ENCODE assay signal across 20 mouse cellular contexts in the genomic region with DNA sequence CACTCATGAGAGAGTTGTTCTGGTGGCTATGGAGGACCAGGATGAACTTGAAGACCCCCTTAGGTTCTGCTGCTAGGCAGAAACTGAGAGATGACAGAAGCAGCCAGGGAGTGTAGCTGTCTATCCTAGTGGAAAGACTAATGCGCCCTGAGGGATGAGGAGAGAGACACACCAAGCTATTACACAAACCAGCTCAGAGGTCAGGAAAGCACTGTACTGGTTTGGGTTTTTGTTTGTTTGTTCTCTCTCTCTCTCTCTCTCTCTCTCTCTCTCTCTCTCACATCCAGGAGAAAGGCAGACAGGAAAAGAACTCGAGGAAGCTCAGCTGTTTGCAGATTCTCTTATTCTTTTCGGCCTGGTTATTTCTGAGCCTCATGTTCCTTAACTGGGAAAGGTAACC. TPM values are rescaled to one million over a fixed set of nuclear protein-coding genes. Genes with fewer than 3 reads are reported as not detected.
DNase-seq lines count a peak whose midpoint lies in the region; ATAC-seq and TF ChIP-seq lines count a peak whose summit lies in the region.
"Had no signal": no experiment of that assay in that cellular context is flagged by ENCODE, and none has a peak within 500 bp of the region (broad histone marks: within the 10 kb centered on the region; RNA-seq: fewer than 3 reads in every experiment).

No protein-coding gene starts in this region.

- no peaks in the 10 kb centered on the region for H3K36me3 ChIP-seq in limb, embryonic 13.5 days
- no peaks in the 10 kb centered on the region for H3K36me3 ChIP-seq in limb, embryonic 10.5 days
- peaks cover 55% of the 10 kb centered on the region for H3K36me3 ChIP-seq in megakaryocyte, embryonic 14.5 days (replicated peaks; ENCODE audit: low read length)
- no peaks in the 10 kb centered on the region for H3K36me3 ChIP-seq in limb, embryonic 14.5 days (ENCODE audit: control insufficient read depth, insufficient read depth, low read length)
- H3K36me3 ChIP-seq: forebrain, embryonic 12.5 days; heart, embryonic 15.5 days; hindbrain, embryonic 12.5 days had no signal

- H3K9me3 ChIP-seq in limb, embryonic 13.5 days: no peaks in the 10 kb centered on the region
- H3K9me3 ChIP-seq in limb, embryonic 10.5 days (replicated peaks): no peaks in the 10 kb centered on the region
- no peaks in the 10 kb centered on the region for H3K9me3 ChIP-seq in megakaryocyte, embryonic 14.5 days
- H3K9me3 ChIP-seq in limb, embryonic 14.5 days (ENCODE audit: control insufficient read depth, low read length): no peaks in the 10 kb centered on the region
- H3K9me3 ChIP-seq: forebrain, embryonic 12.5 days; heart, embryonic 15.5 days; hindbrain, embryonic 12.5 days had no signal

- H3K4me2 ChIP-seq in limb, embryonic 13.5 days (replicated peaks): 0 out of 2 replicates have a peak overlapping the region, but pooled peaks have one; percentile 2
- H3K4me2 ChIP-seq in limb, embryonic 14.5 days (replicated peaks; ENCODE audit: low read depth, low read length, severe bottlenecking): peak overlapping the region; percentile 14; the same call in 1 of the 2 replicates
- H3K4me2 ChIP-seq: forebrain, embryonic 12.5 days; heart, embryonic 11.5 days; heart, embryonic 15.5 days; hindbrain, embryonic 12.5 days had no signal

- ATAC-seq in limb, embryonic 13.5 days (ENCODE audit: low FRiP score, low read depth): no peak
- ATAC-seq in megakaryocyte, adult 5-6 weeks (ENCODE audit: poor library complexity, severe bottlenecking): no peak
- no peak for ATAC-seq in limb, embryonic 14.5 days (ENCODE audit: low FRiP score, low read depth)
- no peak for ATAC-seq in erythroid progenitor cell, adult 5-6 weeks (replicated peaks; ENCODE audit: low FRiP score, poor library complexity, severe bottlenecking)
- ATAC-seq: forebrain, embryonic 16.5 days; hindbrain, embryonic 16.5 days had no signal

- H3K9ac ChIP-seq in limb, embryonic 13.5 days: no peak overlapping the region
- no peak overlapping the region for H3K9ac ChIP-seq in limb, embryonic 14.5 days (ENCODE audit: low read depth, low read length, severe bottlenecking)
- H3K9ac ChIP-seq: forebrain, embryonic 12.5 days; heart, embryonic 15.5 days; hindbrain, embryonic 12.5 days had no signal

- peaks cover 46% of the 10 kb centered on the region for H3K27me3 ChIP-seq in limb, embryonic 13.5 days
- H3K27me3 ChIP-seq in limb, embryonic 10.5 days (ENCODE audit: low read depth, poor library complexity, severe bottlenecking): peaks cover 60% of the 10 kb centered on the region
- no peaks in the 10 kb centered on the region for H3K27me3 ChIP-seq in megakaryocyte, embryonic 14.5 days (replicated peaks)
- no peaks in the 10 kb centered on the region for H3K27me3 ChIP-seq in limb, embryonic 14.5 days (ENCODE audit: control insufficient read depth, insufficient read depth, low read length)
- H3K27me3 ChIP-seq: heart, embryonic 15.5 days had no signal

- no peak for TF ChIP-seq CTCF in olfactory bulb, adult 2 months (IDR thresholded peaks at IDR 0.05; ENCODE audit: insufficient read depth, low read depth, low read length)

- WGBS in limb, embryonic 13.5 days: 79% methylated on average over 3 of the region's 3 CpGs
- WGBS in limb, embryonic 10.5 days: 84% methylated on average over 3 of the region's 3 CpGs
- 80% methylated on average over 3 of the region's 3 CpGs for WGBS in limb, embryonic 14.5 days
- WGBS in olfactory bulb, adult 2 months: 51% methylated on average over 3 of the region's 3 CpGs

- H3K27ac ChIP-seq in limb, embryonic 13.5 days: no peak overlapping the region
- no peak overlapping the region for H3K27ac ChIP-seq in limb, embryonic 10.5 days
- no peak overlapping the region for H3K27ac ChIP-seq in limb, embryonic 14.5 days (replicated peaks; ENCODE audit: low read depth, low read length)
- peak overlapping the region; percentile 75 for H3K27ac ChIP-seq in olfactory bulb, adult 2 months (ENCODE audit: insufficient read depth, low read depth, low read length)
- H3K27ac ChIP-seq: forebrain, embryonic 12.5 days; heart, adult 2 months; heart, embryonic 15.5 days; hindbrain, embryonic 12.5 days had no signal

- TF ChIP-seq POLR2A in limb, embryonic 14.5 days (IDR thresholded peaks at IDR 0.05; ENCODE audit: borderline replicate concordance, extremely low read depth, insufficient read depth, insufficient read length): no peak
- TF ChIP-seq POLR2A in olfactory bulb, adult 2 months (IDR thresholded peaks at IDR 0.05; ENCODE audit: insufficient read depth, low read depth, low read length): no peak

- no peak for DNase-seq in limb, embryonic 10.5 days (ENCODE audit: low spot score)
- no peak for DNase-seq in limb, embryonic 14.5 days (ENCODE audit: low spot score)
- no peak for DNase-seq in cerebellum, postnatal 4 days (ENCODE audit: low spot score in 2 of 2)
- DNase-seq: adrenal gland, adult 8-10 months; adrenal gland, postnatal 36 days; cerebellum, adult 2 months; cerebellum, postnatal 14 days; gastrocnemius, postnatal 10 days; heart, adult 2 months had no signal

- H3K4me3 ChIP-seq in limb, embryonic 13.5 days: no peak overlapping the region
- no peak overlapping the region for H3K4me3 ChIP-seq in limb, embryonic 10.5 days
- H3K4me3 ChIP-seq in megakaryocyte, embryonic 14.5 days (replicated peaks): peak overlapping the region; percentile 97
- no peak overlapping the region for H3K4me3 ChIP-seq in limb, embryonic 14.5 days (replicated peaks; ENCODE audit: low read length)
- H3K4me3 ChIP-seq in olfactory bulb, adult 2 months (ENCODE audit: insufficient read depth, low read depth, low read length): no peak overlapping the region
- H3K4me3 ChIP-seq: forebrain, embryonic 12.5 days; heart, adult 2 months; heart, embryonic 15.5 days; hindbrain, embryonic 12.5 days had no signal

- peaks cover 12% of the 10 kb centered on the region; the same call in 1 of the 2 replicates for H3K4me1 ChIP-seq in limb, embryonic 13.5 days
- peaks cover 26% of the 10 kb centered on the region for H3K4me1 ChIP-seq in limb, embryonic 10.5 days
- peaks cover 81% of the 10 kb centered on the region for H3K4me1 ChIP-seq in megakaryocyte, embryonic 14.5 days
- H3K4me1 ChIP-seq in limb, embryonic 14.5 days (ENCODE audit: control insufficient read depth, insufficient read depth, low read length): peaks cover 5% of the 10 kb centered on the region
- peaks cover 8% of the 10 kb centered on the region; the same call in 1 of the 2 replicates for H3K4me1 ChIP-seq in olfactory bulb, adult 2 months (ENCODE audit: control insufficient read depth, insufficient read depth, low read length)

RNA-seq across cellular contexts. Expression of gene Nt5e, which starts 3.3 kb away (rescaled TPM):
- polyA plus RNA-seq in limb, embryonic 13.5 days (2015; fragmentation: Nextera tagmentation; extraction: Ambion mirVana): 10.4 and 13.2 TPM in 2 replicates
- polyA plus RNA-seq in limb, embryonic 10.5 days (2016; fragmentation: Nextera tagmentation; extraction: Ambion mirVana): 0.97 and 1.6 TPM in 2 replicates
- polyA plus RNA-seq in megakaryocyte, embryonic 14.5 days (2012; ENCODE audit: insufficient read depth, low replicate concordance): 11.9 and 45.6 TPM in 2 replicates
- 3.8 and 7.4 TPM in 2 replicates for total RNA-seq in megakaryocyte, adult 5-6 weeks (2015)
- 6.2 and 9.0 TPM in 2 replicates for total RNA-seq in megakaryocyte, adult 5-6 weeks (2017)
- polyA plus RNA-seq in limb, embryonic 14.5 days (2012; rRNA removed): 17.5 and 19.1 TPM in 2 replicates
- polyA plus RNA-seq in limb, embryonic 14.5 days (2014; fragmentation: Nextera tagmentation; extraction: Ambion mirVana): 23.2 and 27.3 TPM in 2 replicates
- polyA plus RNA-seq in olfactory bulb, adult 2 months (2012; ENCODE audit: insufficient read depth, insufficient read length, low replicate concordance, missing spikeins): not detected in 2 replicates
- total RNA-seq in erythroid progenitor cell, adult 5-6 weeks (2015; ENCODE audit: low replicate concordance): 3.6 TPM in 1 of 2 replicates, not detected in the other
- total RNA-seq in erythroid progenitor cell, adult 5-6 weeks (2017; ENCODE audit: low replicate concordance): 0.90 TPM in 1 of 2 replicates, not detected in the other
